Mouse (Mus musculus): ENCODE results near the gene Ppp1r3f.

Gene Ppp1r3f

DNA sequence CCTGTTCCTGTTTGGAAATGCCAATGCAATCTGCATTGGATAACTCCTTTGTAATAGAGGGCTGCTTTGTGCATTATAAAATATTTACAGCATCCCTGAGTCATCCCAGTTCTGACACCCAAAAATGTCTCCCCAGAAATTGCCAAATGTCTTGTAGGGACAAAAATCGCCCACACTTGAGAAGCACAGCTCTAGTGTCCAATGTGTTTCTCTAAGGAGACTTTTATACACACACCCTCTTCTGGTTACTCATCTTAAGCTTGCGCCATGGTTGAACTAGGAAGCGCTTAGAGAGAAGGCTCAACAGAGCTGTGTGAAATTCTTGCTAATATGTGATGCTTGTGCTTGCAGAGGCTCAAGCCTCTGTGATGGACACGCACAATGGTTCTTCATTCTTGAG is 20.6 kb downstream of the Ppp1r3f start:
- peak; percentile 88 for ATAC-seq (ENCODE audit: low TSS enrichment)

DNA sequence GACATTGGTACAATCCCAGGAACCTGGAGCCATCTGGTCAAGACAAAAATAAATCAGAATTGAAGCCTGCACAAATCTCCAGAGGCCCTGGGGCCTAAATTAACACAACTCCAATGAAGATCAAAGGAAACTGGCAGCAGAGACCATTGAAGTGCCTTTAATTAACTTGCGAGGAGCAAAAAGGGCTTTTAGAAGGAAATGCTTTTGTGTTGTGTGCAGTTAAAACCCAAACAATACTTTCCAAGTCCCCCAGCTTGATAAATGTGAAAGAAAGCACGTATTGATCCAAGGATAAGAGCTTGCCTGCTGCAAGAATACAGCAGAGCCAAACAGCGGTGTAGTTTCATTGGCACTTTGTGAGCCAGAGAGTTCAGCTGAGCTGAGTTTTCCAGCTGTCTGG is 49.1 kb downstream of the Ppp1r3f start:
- no peak for ATAC-seq (ENCODE audit: low TSS enrichment)

Data from frontal cortex, adult (tissue).